Mouse (Mus musculus): Measurements from ENCODE around the gene Socs2.

- TF ChIP-seq CTCF (IDR thresholded peaks at IDR 0.05; ENCODE audit: low read depth) (no peak), EP300 (IDR thresholded peaks at IDR 0.05; ENCODE audit: low read depth) (no peak)
Measured at GRCm38 (mm10) chr10:95465485-95465896, 48.5 kb upstream of the Socs2 start.
